Mouse (Mus musculus) brain, embryonic 14.5 days (tissue): ENCODE measurements at regions not wholly inside any gene's neighbourhood (a gene's known extent, or its start where the extent isn't known, plus 50 kb on each side); places are given as distances from the start of the nearest gene placed in this dataset.

Experiments
- CTCF ChIP-seq: fragments of 200-500 bp; IDR thresholded peaks from 2 replicates; pipeline ENCODE4 v1.5.1; 2012; ENCODE audit warnings: inconsistent platforms, mild to moderate bottlenecking, moderate library complexity, borderline replicate concordance; ENCODE audit not compliant: insufficient read depth, insufficient read length; ENCODE audit errors: extremely low read depth
- POLR2A ChIP-seq: fragments of 200-500 bp; IDR thresholded peaks from 2 replicates; pipeline ENCODE4 v1.6.1; 2012; ENCODE audit warnings: mild to moderate bottlenecking, inconsistent platforms, borderline replicate concordance; ENCODE audit not compliant: poor library complexity, insufficient read depth, insufficient read length, severe bottlenecking; ENCODE audit errors: extremely low read depth

DNA sequence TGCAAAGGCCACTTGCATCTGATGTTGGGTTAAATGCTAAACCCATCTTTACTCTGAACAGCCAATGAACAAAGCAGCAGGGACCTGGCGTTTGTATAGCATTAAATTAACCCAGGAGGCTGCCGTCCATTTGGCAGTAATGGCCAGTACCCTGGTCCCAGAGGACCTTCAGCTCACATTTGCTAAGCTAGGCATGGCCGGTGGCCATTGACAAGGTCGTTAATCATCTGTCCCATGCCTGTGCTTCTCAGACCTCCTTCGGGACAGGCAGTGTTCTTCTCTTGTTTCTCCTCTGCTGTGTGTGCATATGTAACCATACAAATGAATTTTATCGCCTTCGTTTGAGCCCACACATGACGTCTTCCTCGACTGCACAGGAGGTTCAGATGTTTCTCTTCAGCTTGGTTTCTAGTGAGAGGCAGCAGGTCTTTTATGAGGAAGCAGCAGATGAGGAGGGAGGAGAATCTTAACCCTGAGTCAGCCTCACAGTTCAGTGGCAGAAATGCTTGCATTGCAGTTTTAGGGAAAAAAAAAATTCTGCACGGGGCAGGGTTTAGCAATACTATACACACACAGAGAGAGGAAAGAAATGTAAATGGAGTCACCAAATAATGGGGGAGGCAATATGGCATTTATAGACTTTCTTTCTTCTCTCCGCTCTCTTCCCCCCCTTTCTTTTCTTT is 235.9 kb downstream of the Med10 start:
- TF ChIP-seq CTCF: no peak
- no peak for TF ChIP-seq POLR2A
